Mouse (Mus musculus) brain, embryonic 14.5 days (tissue): Measurements from ENCODE around the gene Tomm40l.

Source experiments
- CTCF ChIP-seq: fragments of 200-500 bp; IDR thresholded peaks from 2 replicates; pipeline ENCODE4 v1.5.1; 2012; ENCODE audit warnings: inconsistent platforms, mild to moderate bottlenecking, moderate library complexity, borderline replicate concordance; ENCODE audit not compliant: insufficient read depth, insufficient read length; ENCODE audit errors: extremely low read depth
- POLR2A ChIP-seq: fragments of 200-500 bp; IDR thresholded peaks from 2 replicates; pipeline ENCODE4 v1.6.1; 2012; ENCODE audit warnings: mild to moderate bottlenecking, inconsistent platforms, borderline replicate concordance; ENCODE audit not compliant: poor library complexity, insufficient read depth, insufficient read length, severe bottlenecking; ENCODE audit errors: extremely low read depth

- no peak for TF ChIP-seq CTCF
- TF ChIP-seq POLR2A: no peak
Measured at GRCm38 (mm10) chr1:171258921-171259320, 36.6 kb upstream of the Tomm40l start.
